Mouse (Mus musculus) cerebellum, adult 11 months (tissue): ENCODE results near the gene Tmem259.

Source experiments
- DNase-seq: peaks from one replicate; pipeline ENCODE4 v3.0.0; 2022

The Tmem259 gene

GRCm38 (mm10) chr10:79986232-79986878 is 2.2 kb upstream of the Tmem259 start:
- DNase-seq: peak; percentile 54

- peak; percentile 76 for DNase-seq
Measured at GRCm38 (mm10) chr10:79985334-79986231, 1.5 kb upstream of the Tmem259 start.

- DNase-seq: peak; percentile 97
Measured at GRCm38 (mm10) chr10:79984871-79985270, 741 bp upstream of the Tmem259 start.

GRCm38 (mm10) chr10:79983670-79984069 is 460 bp downstream of the Tmem259 start:
- DNase-seq: peak; percentile 79

- DNase-seq: no peak
Measured at GRCm38 (mm10) chr10:79983205-79983604, 925 bp downstream of the Tmem259 start.

GRCm38 (mm10) chr10:79979401-79980155 is 4.6 kb downstream of the Tmem259 start:
- DNase-seq: no peak

GRCm38 (mm10) chr10:79978061-79978460 is 6.1 kb downstream of the Tmem259 start:
- no peak for DNase-seq

GRCm38 (mm10) chr10:79977324-79977723 is 6.8 kb downstream of the Tmem259 start:
- DNase-seq: no peak

GRCm38 (mm10) chr10:79976722-79977107 is 7.4 kb downstream of the Tmem259 start:
- DNase-seq: no peak

GRCm38 (mm10) chr10:79976071-79976721 is 7.9 kb downstream of the Tmem259 start:
- no peak for DNase-seq

GRCm38 (mm10) chr10:79974668-79975067 is 9.5 kb downstream of the Tmem259 start:
- no peak for DNase-seq

GRCm38 (mm10) chr10:79974087-79974486 is 10.0 kb downstream of the Tmem259 start:
- DNase-seq: no peak

GRCm38 (mm10) chr10:79972831-79973230 is 11.3 kb downstream of the Tmem259 start:
- no peak for DNase-seq

- DNase-seq: no peak
Measured at GRCm38 (mm10) chr10:79971183-79971497, 13.0 kb downstream of the Tmem259 start.

GRCm38 (mm10) chr10:79970415-79971182 is 13.5 kb downstream of the Tmem259 start, which contains the start of gene Grin3b:
TSS of gene Grin3b (plus strand) at chr10:79970715.
- no peak for DNase-seq

- no peak for DNase-seq
Measured at GRCm38 (mm10) chr10:79969124-79969568, 15.0 kb downstream of the Tmem259 start.

GRCm38 (mm10) chr10:79968181-79968580 is 15.9 kb downstream of the Tmem259 start:
- DNase-seq: no peak

GRCm38 (mm10) chr10:79966886-79967400 is 17.2 kb downstream of the Tmem259 start:
- DNase-seq: peak; percentile 58

GRCm38 (mm10) chr10:79965325-79965724 is 18.8 kb downstream of the Tmem259 start:
- no peak for DNase-seq

GRCm38 (mm10) chr10:79964727-79965126 is 19.4 kb downstream of the Tmem259 start:
- DNase-seq: no peak

GRCm38 (mm10) chr10:79960671-79961294 is 23.3 kb downstream of the Tmem259 start:
- DNase-seq: no peak
